Mouse (Mus musculus) intestine, embryonic 16.5 days (tissue): ENCODE measurements at regions not wholly inside any gene's neighbourhood (a gene's known extent, or its start where the extent isn't known, plus 50 kb on each side); places are given as distances from the start of the nearest gene placed in this dataset.

Experiments
- ATAC-seq: fragments of 200-750 bp; cut with Nextera tagmentation; 2 replicates; pipeline ENCODE4 v1.8.0; 2017; ENCODE audit warnings: moderate TSS enrichment, moderate library complexity
- H3K27ac ChIP-seq: fragments of 300-500 bp; sonication (generic); 2 replicates; pipeline ENCODE4 v1.5.1; 2014; ENCODE audit warnings: mild to moderate bottlenecking, low read length
- H3K27me3 ChIP-seq: fragments of 300-500 bp; sonication (generic); replicated peaks from 2 replicates; pipeline ENCODE4 v1.6.1; 2014; ENCODE audit warnings: low read length, control low read depth, mixed read lengths; ENCODE audit not compliant: control insufficient read depth, insufficient read depth
- H3K36me3 ChIP-seq: fragments of 300-500 bp; sonication (generic); 2 replicates; pipeline ENCODE4 v1.6.1; 2014; ENCODE audit warnings: low read length, control low read depth; ENCODE audit not compliant: control insufficient read depth, insufficient read depth
- H3K4me1 ChIP-seq: fragments of 300-500 bp; sonication (generic); 2 replicates; pipeline ENCODE4 v1.6.1; 2014; ENCODE audit warnings: low read length, control low read depth, mixed read lengths; ENCODE audit not compliant: control insufficient read depth, insufficient read depth
- H3K4me2 ChIP-seq: fragments of 300-500 bp; sonication (generic); 2 replicates; pipeline ENCODE4 v1.6.1; 2014; ENCODE audit warnings: low read depth, low read length, control low read depth
- H3K4me3 ChIP-seq: fragments of 300-500 bp; sonication (generic); 2 replicates; pipeline ENCODE4 v1.5.1; 2014; ENCODE audit warnings: mild to moderate bottlenecking, low read length
- H3K9ac ChIP-seq: fragments of 300-500 bp; sonication (generic); 2 replicates; pipeline ENCODE4 v1.6.1; 2014; ENCODE audit warnings: low read depth, low read length
- H3K9me3 ChIP-seq: fragments of 300-500 bp; sonication (generic); 2 replicates; pipeline ENCODE4 v1.6.1; 2016; ENCODE audit warnings: low read length, control low read depth; ENCODE audit not compliant: control insufficient read depth
- WGBS: fragments of 180-500 bp; shearing (Covaris S2); extraction: QIAGEN DNeasy Blood & Tissue Kit; methylation state at CpG from one replicate; pipeline ENCODE4 v1.1.7; 2014; 5-methylcytosine and 5-hydroxymethylcytosine counted together

DNA sequence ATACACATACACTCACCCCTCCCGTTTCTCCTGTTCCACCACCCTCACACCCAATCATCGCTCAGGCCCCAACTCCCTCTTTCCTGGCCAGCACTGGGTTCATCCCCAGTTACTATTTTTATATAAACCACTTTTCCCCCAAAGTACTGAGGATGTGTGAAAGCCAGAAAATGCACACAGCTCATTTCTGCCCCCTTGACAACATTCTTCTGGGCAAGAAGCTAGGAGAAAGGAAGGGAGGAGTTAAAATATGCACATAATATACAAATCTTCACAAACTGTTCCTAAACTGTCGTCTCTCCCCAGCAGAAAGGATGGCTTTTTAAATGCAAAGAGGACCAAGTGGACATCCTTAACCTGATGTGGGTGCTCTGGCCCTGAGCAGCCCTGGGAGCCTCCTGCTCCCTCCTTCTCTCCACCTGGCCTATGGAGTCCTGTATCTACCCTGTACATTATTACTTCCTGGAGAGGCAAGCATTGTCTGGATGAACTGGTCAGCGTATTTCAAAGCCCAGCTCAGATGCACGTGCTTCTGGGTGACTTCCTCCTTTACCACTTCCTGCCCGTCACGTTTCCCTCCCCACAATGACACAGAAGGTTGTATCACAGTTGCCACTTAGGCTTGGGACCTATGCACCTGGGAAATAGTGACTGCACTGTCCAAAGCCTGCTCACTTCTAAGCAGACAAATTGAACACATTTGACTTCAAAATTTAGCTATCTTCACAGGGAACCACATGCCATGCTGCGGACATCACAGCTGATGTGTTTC lies 227.8 kb downstream of the Rnf144a start:
- ATAC-seq: no peak
- Histone ChIP-seq H3K36me3 (no peaks in the 10 kb centered on the region), H3K27me3 (no peaks in the 10 kb centered on the region), H3K27ac (no peak overlapping the region), H3K4me1 (no peaks in the 10 kb centered on the region), H3K9ac (no peak overlapping the region), H3K9me3 (no peaks in the 10 kb centered on the region), H3K4me3 (no peak overlapping the region), H3K4me2 (no peak overlapping the region)
- WGBS: 71% methylated on average over 8 of the region's 8 CpGs

DNA sequence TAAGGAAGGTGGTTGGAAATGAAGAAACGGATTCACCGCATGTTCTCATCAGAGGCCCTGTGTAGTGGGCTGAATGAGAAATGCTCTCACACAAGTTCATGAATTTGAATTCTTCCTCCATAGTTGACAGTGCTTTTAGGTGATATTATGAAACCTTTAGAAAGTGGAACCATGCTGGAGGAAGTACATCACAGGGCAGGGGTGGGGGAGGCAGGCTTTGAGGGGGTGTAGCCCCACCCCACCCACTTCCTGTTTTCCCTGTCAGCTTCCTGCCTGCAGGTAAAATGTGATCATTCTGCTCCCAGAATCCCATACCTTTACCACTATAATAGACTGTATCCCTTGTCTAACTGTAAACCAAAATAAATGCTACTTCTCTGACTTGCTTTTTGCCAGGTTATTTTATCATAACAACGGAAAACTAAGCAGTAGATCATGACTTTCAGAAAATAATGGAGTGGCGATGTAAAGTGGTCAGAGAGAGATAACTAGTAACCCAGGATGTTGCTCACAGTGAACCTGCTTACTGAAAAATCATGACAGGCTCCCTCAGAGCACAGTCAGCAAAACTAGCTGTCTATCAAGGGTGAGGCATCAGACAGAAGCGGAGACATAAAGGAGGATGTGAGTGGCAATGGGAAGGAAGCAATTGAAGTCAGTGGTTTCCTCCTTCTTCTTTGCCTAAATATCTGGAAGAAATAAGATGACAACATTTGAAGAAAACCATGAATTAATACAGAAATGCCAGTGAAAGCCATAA lies 230.2 kb downstream of the Rnf144a start:
- Histone ChIP-seq H3K4me1 (no peaks in the 10 kb centered on the region), H3K9ac (no peak overlapping the region), H3K27ac (no peak overlapping the region), H3K9me3 (no peaks in the 10 kb centered on the region), H3K36me3 (no peaks in the 10 kb centered on the region), H3K4me3 (no peak overlapping the region), H3K4me2 (no peak overlapping the region), H3K27me3 (no peaks in the 10 kb centered on the region)
- 89% methylated on average over 5 of the region's 5 CpGs for WGBS
- ATAC-seq: no peak

- H3K4me3 ChIP-seq: no peak overlapping the region
- H3K27ac ChIP-seq: no peak overlapping the region
- no peaks in the 10 kb centered on the region for H3K36me3 ChIP-seq
- no peaks in the 10 kb centered on the region for H3K27me3 ChIP-seq
- no peak for ATAC-seq
- H3K9me3 ChIP-seq: no peaks in the 10 kb centered on the region
- 90% methylated on average over 2 of the region's 2 CpGs for WGBS
- H3K4me2 ChIP-seq: no peak overlapping the region
- H3K4me1 ChIP-seq: no peaks in the 10 kb centered on the region
- H3K9ac ChIP-seq: no peak overlapping the region
Measured at GRCm38 (mm10) chr12:26183021-26183420, 232.0 kb downstream of the Rnf144a start.

DNA sequence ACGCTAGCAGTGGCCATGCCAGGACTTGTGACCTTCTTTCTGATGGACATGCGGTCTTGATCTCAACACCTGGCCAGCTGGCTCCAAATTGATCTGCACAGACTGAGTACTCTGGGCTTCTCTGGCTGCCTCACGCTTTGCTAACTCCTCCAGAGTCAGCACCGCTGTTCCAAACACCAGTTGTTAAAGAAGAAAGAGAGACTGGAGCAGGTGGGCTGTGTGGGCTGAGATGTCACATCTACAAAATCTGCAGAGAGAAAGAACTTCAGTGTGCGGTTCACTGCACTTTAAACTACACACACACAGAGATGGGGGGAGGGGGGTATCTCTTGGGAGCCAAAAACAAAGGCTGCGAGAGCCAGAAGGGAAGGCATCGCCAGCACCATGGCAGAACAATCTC lies 234.2 kb downstream of the Rnf144a start:
- no peaks in the 10 kb centered on the region for H3K4me1 ChIP-seq
- H3K27ac ChIP-seq: no peak overlapping the region
- no peaks in the 10 kb centered on the region for H3K36me3 ChIP-seq
- H3K9me3 ChIP-seq: no peaks in the 10 kb centered on the region
- no peaks in the 10 kb centered on the region for H3K27me3 ChIP-seq
- H3K4me3 ChIP-seq: no peak overlapping the region
- H3K9ac ChIP-seq: no peak overlapping the region
- WGBS: 80% methylated on average over 7 of the region's 7 CpGs
- H3K4me2 ChIP-seq: no peak overlapping the region
- ATAC-seq: no peak

- H3K9me3 ChIP-seq: no peaks in the 10 kb centered on the region
- H3K27me3 ChIP-seq: no peaks in the 10 kb centered on the region
- no peak overlapping the region for H3K27ac ChIP-seq
- ATAC-seq: no peak
- no peaks in the 10 kb centered on the region for H3K36me3 ChIP-seq
- WGBS: 37% methylated on average over 10 of the region's 10 CpGs
- no peak overlapping the region for H3K4me2 ChIP-seq
- no peak overlapping the region for H3K9ac ChIP-seq
- no peak overlapping the region for H3K4me3 ChIP-seq
- no peaks in the 10 kb centered on the region for H3K4me1 ChIP-seq
Measured at GRCm38 (mm10) chr12:26176231-26176662, 238.8 kb downstream of the Rnf144a start.

DNA sequence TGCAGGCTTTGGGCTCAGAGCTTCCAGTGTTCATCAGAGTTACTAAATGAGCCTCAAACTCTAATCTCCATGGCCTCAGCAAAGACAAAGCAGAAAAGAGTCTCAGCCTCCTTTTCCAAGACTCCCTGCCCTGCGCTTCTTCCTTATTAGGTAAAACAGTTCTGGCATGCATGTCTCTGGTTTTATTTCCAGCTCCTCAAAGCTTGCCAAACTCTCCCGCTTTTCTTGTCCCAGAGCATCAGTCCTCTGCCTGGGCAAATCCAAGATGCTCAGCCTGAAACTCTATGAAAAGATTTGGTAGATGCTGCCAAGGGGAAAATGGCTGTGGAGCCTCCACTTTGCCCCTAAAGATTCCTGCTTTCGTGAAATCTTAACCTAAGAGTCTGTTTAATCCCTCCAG lies 251.6 kb downstream of the Rnf144a start:
- peak overlapping the region; percentile 33; the same call in 1 of the 2 replicates for H3K27ac ChIP-seq
- ATAC-seq: no peak
- H3K4me3 ChIP-seq: no peak overlapping the region
- H3K9me3 ChIP-seq: no peaks in the 10 kb centered on the region
- no peak overlapping the region for H3K9ac ChIP-seq
- H3K27me3 ChIP-seq: no peaks in the 10 kb centered on the region
- no peaks in the 10 kb centered on the region for H3K36me3 ChIP-seq
- H3K4me2 ChIP-seq: no peak overlapping the region
- WGBS: 62% methylated on average over 3 of the region's 3 CpGs
- no peaks in the 10 kb centered on the region for H3K4me1 ChIP-seq

DNA sequence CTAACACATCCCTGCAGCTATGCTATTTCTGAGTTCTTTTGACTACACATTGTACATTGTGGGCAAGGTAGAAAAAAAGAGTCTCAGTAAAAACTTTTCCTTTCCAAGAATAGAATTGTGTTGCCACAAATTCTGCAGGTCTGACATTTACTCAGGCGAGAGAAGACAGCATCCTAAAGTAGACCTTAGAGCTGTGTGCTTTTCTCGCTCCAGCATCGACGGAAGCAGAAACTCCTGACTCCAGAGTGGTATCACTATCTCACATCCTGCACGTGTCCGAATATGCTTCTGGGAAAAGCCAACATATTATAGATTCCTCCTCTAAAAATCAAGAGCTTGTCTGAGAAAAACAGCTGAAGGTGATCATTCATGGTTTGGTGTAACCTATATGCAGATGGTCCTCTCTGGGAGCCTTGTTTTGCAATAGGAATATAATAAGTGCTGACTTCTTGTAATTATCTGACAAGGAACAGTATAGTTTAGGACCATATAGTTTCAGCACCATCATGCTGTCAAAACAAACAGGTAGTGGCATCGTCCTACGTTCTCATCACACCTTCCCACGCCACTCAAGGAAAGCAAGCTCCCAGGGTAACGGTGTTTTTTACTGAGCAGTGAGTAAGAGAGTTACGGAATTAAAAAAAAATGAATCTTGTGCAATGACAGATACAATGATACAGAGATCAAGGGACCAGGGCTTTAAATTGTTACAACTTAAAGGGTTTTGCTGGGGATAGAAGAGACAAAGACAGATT lies 254.0 kb downstream of the Rnf144a start:
- ATAC-seq: no peak
- no peaks in the 10 kb centered on the region for H3K36me3 ChIP-seq
- H3K4me3 ChIP-seq: no peak overlapping the region
- H3K27me3 ChIP-seq: no peaks in the 10 kb centered on the region
- WGBS: 90% methylated on average over 11 of the region's 11 CpGs
- H3K4me1 ChIP-seq: no peaks in the 10 kb centered on the region
- H3K9me3 ChIP-seq: no peaks in the 10 kb centered on the region
- no peak overlapping the region for H3K27ac ChIP-seq
- H3K9ac ChIP-seq: no peak overlapping the region
- no peak overlapping the region for H3K4me2 ChIP-seq

- Histone ChIP-seq H3K9me3 (no peaks in the 10 kb centered on the region), H3K27me3 (no peaks in the 10 kb centered on the region), H3K4me2 (no peak overlapping the region), H3K4me1 (no peaks in the 10 kb centered on the region), H3K4me3 (no peak overlapping the region), H3K9ac (no peak overlapping the region), H3K36me3 (no peaks in the 10 kb centered on the region), H3K27ac (no peak overlapping the region)
- WGBS: 68% methylated on average over 8 of the region's 8 CpGs
- ATAC-seq: no peak
Measured at GRCm38 (mm10) chr12:26152992-26153391, 262.1 kb downstream of the Rnf144a start.

DNA sequence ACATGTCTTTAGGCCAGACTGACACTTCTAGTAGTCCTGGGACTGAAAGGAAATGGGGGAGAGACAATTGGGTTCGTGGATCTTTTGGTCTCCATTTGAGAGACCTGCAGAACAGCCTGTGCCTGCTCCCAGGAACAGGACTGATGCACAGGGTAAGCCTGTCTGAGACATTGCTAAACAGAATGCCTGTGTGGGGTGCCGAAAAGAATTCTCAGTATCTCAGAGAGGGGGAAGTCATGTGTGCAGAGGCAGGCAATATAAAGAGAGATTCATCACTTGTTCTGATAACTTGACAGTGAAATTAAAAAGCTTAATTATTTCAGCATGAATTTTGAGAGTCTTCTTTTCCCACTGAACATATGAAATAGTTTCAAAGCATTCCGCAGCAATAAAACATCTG lies 268.7 kb downstream of the Rnf144a start:
- Histone ChIP-seq H3K27me3 (no peaks in the 10 kb centered on the region), H3K4me2 (no peak overlapping the region), H3K4me3 (no peak overlapping the region), H3K9ac (no peak overlapping the region), H3K9me3 (no peaks in the 10 kb centered on the region), H3K4me1 (no peaks in the 10 kb centered on the region), H3K36me3 (no peaks in the 10 kb centered on the region), H3K27ac (no peak overlapping the region)
- WGBS: 67% methylated on average over 3 of the region's 3 CpGs
- no peak for ATAC-seq
